Mouse (Mus musculus) 416B (cell line): ENCODE data around the gene Styk1.

Experiments used
- DNase-seq: peaks from one replicate; pipeline ENCODE4 v3.0.0; 2011; ENCODE audit warnings: low read depth

Styk1 gene

DNA sequence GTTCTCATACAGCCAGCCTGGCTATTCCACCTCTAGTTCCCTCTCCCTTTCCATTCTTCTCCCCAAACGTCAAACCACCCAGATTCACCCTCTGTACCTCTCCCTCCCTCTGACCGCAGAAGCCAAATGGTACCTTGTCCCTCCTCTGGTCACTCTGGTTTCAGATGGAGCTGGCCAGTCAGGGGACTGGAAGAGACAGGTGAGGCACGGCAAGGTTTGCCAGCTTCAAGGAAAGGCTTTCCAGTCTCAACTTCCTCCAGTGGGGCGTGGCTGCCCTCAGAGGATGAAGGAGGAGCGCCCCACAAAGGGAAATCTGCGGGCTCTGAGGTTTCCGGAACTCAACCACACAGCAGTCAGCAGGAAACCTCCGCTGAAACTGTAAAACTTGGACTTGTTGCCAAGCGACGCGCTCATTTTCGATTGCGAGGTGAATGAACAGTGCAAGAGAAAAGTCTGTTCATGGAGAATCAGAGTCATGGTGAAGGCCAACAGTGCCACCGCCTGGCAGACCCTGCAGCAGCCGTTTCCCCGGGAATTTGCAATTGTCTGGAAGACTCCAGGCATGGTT, at the start of gene Styk1:
Gene Styk1 (minus strand): TSS at position 246 of the 568 bp plus-strand sequence.
- peak; percentile 98 for DNase-seq

- DNase-seq = no peak
Measured at GRCm38 (mm10) chr6:131403036-131403435, 49.6 kb upstream of the Styk1 start.

GRCm38 (mm10) chr6:131402606-131403005, 49.2 kb upstream of the Styk1 start:
- DNase-seq = no peak

DNA sequence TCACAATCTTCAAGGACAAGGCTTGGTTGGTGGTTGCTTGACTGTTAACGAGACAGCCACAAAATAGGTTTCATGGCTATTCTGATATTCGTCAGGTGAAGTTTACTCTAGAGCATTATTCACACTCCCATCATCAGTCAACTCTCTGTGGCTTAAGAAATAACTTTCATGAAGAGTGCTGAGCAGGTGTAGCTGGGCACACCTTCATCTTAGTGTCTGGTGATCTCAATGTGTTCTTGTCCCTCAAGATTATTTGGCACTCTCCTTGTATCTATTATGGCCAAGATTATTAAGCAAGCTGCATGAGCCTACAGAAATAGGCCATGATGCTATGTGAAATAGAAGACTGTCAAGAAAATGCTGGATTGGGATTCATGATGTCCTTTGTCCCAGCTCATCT, 47.9 kb upstream of the Styk1 start:
- no peak for DNase-seq

DNA sequence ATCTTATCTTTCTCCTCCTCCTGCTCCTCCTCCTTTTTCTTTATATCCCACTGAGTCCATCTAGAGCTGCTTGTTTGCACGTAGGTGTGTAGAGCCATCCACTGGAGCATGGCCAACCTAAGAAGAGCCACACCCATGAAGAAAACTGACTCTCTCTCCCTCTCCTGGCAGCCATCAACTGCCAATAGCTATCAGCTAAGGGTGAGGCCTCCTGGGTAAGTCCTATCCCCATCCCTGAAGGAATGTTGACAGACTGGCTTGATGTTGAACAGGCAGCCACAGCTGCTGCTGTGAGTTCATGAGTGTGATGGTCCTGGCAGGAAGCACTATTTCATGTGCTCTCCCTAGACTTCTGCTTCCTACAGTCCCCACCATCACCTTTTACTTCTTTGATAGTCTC, 43.3 kb upstream of the Styk1 start:
- no peak for DNase-seq

GRCm38 (mm10) chr6:131393873-131394660, 40.7 kb upstream of the Styk1 start:
- DNase-seq = no peak

DNA sequence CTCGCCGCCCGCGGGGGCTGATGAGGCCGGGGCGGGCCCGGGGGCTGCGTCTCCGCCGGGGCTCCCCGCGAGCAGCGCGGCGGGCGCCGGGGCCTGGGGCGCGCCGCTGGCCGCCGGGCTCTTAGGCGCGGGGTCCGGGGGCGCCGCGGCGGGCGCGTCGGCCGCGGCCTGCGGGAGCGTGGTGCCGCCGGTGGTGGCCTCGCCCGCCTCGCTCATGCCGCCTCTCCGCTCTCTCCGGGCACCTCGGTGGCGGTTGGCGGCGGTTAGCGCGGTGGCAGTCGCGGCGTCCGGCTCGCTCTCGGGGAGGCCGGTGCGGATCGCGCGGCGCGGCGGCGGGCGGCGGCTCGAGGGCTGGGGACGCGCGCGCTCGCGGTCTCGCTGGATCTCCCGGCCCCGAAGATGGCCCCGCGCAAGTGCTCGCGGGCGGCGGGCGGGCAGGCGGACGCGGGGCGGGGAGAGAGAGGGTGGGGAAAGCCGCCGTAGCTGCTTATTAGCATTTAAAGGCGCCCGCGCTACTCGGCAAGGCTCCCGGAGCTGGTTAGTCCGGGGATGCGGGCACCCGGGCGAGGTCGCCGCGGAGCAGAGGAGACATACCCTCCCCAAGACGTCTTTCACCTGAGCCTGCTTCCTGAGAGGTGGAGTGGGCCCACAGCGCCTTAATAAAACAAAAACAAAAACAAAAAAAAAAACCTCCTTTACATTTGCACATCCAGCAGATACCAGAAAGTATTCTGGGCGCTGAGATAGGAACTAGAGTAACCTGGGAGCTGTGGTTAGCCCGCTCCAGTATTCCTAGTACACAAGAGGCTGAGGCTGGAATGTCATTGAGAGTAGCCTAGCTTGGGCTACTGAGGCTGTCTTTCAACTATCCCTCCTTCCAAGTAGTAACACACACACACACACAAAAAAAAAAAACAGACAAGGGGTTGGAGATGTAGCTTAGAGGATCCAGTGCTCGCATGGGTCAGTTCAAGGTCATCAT, 34.9 kb upstream of the Styk1 start, which contains the start of gene Ybx3:
Gene Ybx3 (minus strand): TSS at position 437 of the 982 bp plus-strand sequence.
- peak; percentile 84 for DNase-seq

DNA sequence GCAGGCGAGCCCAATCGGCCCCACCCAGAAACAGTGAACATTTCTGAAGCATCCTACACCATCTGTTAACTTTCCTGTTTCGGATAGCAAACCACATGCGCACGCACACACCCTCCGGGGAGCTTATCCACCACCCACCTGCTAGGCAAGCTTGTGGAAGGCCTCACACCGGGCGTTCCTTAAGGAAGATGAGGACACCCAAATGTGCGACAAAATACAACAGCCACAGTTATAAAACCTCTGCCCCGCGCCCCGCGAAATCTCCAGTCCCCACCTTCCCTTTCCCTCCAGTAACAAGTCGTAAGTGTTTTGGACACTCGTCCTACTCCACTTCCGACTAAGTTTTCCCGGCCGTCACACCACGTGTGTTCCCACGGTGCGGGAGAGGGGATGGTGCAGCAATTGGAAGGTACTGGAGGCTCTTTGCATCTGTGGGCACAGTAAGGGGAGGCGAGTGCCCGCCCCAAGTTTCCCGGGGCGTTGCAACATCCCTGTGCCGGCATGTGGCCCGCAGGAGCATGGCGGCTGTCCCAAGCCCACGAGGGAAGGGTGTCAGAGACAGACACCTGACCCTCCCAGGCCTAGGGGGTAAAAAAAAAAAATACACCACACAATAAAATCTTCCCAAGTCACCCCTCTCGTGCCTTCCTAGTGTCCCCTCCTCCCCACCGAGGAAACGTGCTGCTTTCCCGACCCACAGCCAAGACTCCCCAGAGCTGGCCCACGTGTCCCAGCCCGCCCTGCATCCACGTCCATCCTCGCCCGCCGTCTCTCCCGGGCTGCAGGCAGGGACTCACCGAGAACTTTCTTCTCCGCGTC, 34.0 kb upstream of the Styk1 start:
- peak; percentile 85 for DNase-seq

GRCm38 (mm10) chr6:131386416-131387019, 33.1 kb upstream of the Styk1 start:
- DNase-seq = no peak

DNA sequence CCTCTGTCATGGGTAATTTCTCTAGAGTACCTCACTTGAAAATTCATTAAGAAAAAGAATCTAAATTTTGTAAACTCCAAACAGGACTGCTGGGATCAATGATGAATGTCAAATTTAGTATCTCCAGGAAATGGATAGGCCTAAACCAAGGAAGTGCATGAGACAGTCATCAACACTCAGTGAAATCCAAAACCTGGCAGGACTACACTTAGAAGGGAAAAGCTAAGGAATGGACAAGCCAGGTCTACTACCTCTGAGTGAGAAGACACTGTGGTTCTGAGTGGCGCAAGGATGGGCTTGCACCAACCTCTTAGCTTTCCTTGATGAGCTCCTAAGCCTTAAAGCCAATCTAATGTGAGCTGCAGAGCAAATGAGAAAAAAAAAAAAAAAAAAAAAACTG, 32.1 kb upstream of the Styk1 start:
- peak; percentile 60 for DNase-seq

DNA sequence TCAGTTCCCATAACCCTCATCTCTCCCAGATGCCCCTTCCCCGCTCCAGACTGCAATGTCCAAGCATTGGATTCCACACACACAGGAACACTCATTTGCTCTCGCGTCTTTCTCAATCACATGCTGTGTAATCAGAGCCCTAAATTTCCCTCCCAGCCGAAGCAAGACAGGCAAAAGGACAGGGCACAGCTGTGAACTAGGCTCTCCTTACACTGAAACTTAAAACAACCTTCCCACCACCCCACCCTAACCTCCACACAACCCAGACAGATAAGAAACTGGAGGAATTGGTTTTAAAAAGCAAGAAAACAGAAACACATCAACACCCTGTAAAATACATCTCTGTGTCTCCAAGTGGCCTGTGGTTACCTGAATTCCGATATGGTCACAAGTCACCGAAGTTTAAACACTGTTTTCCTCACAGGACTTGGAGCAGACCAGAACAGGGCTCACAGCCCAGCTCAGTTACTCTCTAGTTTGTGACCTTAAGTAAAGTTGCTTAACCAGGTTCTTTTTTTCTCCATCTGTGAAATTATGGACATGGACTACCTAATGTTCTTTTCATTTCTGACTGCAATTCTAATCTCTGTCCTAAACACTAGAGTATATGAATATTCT, 30.4 kb upstream of the Styk1 start:
- no peak for DNase-seq

GRCm38 (mm10) chr6:131382984-131383337, 29.6 kb upstream of the Styk1 start:
- no peak for DNase-seq

GRCm38 (mm10) chr6:131382232-131382983, 29.0 kb upstream of the Styk1 start:
- DNase-seq = no peak

- DNase-seq = no peak
Measured at GRCm38 (mm10) chr6:131378858-131379428, 25.5 kb upstream of the Styk1 start.

- DNase-seq = peak; percentile 68
Measured at GRCm38 (mm10) chr6:131377378-131377777, 24.0 kb upstream of the Styk1 start.

GRCm38 (mm10) chr6:131374594-131375340, 21.4 kb upstream of the Styk1 start:
- no peak for DNase-seq

DNA sequence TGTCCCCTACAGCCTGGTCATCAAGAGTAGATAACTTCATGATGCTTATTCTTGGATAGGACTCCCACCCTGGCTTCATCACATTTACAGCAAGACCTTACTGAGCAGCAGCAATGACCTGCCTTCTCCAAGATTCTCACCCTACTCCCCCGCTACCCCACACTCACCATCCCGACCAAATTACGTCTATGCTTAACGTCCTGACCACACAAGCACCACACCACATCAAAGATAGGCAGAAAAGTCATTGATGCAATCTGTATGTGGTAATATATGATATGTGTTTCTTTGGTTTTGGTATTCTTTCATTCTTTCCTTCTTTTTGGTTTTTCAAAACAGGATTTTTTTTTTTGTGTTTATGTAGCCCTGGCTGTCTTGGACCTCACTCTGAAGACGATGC, 19.8 kb upstream of the Styk1 start:
- no peak for DNase-seq

DNA sequence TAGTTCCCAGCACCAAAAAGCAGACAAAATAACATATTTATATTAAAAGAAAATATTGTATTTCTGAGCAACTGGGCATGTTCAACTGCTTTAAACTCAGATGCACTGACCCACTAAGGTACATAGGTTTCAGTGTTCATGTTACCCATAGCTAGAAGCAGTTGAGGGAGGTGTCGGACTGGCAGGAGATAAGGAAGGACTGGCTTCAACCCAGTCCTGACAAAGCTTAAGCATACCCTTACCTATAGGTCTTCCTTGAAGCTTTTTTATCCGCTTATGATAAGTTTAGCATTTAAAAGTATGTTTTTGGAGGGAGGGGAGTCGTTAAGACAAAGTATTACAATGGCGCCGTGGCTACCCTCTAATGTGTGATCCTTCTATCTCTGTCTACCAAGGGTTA, 17.4 kb upstream of the Styk1 start:
- DNase-seq = no peak
